Mouse (Mus musculus) retina, embryonic 14.5 days (tissue): ENCODE data around the gene Pfn1.

Source experiments
- DNase-seq: peaks from one replicate; pipeline ENCODE4 v3.0.0-alpha.2; 2015; ENCODE audit warnings: low spot score

The Pfn1 gene

DNA sequence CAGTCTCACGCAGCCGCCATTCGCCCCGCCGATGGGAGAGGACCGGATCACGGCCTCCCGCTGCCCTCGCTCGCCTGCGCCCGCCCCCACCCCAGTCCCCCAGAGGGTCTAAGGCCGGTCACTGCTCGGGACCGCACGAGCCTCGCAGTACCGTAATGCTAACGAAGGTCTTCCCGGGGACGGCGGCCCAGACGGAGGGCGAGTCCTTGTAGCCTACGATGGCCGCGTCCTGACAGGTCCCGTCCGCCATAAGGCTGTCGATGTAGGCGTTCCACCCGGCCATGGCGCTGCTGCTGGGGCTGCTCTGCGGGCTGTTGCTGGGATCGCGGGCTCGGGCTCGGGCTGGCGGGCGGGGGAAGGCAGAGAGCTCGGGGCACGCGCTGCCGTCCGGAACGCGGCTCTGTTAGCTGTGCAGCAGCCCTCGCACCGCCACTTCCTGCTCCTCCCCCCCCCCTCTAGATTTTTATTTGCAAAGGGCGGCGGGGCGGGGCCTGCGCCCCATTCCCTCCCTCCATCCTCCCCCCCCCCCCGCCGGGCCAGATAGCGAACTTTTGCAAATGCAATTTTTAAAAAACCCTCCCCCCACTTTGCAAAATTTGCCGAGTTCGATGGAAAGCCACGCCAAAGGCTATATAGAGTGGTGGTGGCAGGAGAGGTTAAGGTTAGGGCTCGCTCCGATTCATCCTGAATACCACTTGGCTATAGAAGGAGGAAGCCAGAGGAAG lies at the start of gene Pfn1:
Pfn1 (minus strand) TSS at position 447 of the 725 bp plus-strand sequence.
- DNase-seq, result peak; percentile 83

DNA sequence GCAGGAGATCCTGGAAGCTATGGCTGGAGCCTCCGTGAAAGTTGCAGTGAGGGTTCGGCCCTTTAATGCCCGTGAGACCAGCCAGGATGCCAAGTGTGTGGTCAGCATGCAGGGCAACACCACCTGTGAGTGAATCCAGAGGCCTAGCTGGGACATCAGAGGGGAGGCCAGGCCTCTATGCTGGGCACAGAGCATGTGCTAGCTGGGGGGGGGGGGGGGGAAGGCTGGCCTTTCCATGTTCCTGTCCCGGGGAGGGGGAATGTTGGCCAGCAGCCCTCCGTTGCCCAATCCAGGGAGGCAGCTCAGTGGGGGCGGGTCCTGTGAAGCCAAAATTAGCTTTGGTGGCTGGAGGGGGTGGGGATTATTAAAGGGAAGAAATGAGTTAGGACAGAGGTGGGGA lies 48.3 kb upstream of the Pfn1 start:
- DNase-seq, result no peak

DNA sequence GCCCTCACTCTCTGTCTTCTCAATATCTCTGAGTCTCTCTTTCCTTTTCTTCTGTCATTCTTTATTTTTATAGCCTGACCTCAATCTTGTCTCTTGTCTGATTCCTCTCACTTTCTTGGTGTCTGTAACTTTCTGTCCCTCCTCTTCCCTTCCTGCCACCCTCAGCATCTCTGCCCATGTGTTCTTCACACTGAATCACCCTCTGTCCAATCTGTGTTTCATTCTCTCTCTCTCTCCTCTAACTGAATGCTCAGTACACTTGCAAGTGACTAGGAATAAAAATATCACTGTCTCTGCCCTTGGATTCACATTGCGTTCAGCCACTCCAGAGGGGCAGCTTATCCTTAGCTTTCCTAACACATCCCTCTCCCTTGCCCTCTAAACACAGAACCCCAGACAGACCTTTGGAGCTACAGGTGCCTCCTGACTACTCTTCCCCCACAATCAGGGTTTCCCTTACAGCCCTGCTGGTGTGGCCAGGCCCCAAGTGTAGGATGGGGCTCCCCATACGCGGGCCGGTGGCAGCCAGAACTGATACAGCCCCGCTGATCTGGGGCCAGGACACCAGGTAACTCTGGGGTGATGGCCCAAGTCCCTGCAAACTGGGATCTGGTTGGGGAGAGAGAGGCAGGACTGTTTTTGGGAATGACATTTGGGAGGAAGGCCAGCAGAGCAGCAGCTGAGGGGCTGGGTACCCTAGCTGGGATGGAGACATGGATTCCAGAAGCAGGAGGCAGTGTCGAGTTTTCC lies 47.7 kb upstream of the Pfn1 start:
- DNase-seq, result no peak

GRCm38 (mm10) chr11:70701221-70701955 lies 46.9 kb upstream of the Pfn1 start:
- peak; percentile 2 for DNase-seq

- DNase-seq, result peak; percentile 59
Measured at GRCm38 (mm10) chr11:70700613-70701012, 46.2 kb upstream of the Pfn1 start.

DNA sequence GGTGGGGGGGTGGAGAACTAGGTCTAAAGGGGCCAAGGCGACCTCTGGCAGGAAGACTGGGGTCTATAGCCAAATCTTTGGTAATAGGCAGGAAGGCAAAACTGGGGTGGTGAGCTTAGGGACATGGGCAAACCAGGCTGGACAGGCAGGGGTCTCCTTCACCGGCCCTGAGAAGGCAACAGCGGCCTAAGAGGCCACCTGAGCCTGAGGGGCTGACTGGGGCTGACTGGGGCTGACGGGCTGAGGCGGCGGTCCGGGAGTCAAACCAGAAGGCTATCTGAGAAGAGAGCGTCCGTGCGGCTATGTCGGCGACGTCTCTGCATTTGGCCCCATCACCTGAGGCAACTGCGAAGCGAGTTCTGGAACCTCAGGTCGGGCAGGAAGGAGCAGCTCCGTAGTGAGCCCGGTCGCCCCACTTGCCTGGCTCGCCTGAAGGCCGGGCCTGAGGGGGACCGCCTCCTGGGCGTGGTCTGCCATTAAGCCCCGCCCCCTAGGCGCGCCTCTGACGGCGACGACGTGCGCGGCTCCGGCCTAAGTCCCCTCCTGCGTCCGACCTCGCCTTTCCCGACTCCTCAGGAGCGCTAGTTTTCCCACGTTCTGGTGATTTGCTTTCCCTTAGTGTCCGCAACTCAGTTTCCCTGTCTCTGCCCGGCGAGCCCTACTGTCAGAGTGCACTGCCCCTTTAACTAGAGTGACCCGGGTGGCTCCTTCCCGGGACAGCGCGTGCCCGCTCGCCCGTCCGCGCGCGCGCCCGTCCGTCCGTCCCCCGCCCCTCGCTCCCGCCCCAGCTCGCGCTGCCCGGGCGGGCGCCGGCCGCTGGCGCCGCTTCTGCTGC lies 45.5 kb upstream of the Pfn1 start, which contains the start of the genes Inca1 and Kif1c:
Inca1 (minus strand) TSS at position 434 of the 835 bp plus-strand sequence.
Kif1c (plus strand) TSS at position 827 of the 835 bp plus-strand sequence.
- peak; percentile 95 for DNase-seq

DNA sequence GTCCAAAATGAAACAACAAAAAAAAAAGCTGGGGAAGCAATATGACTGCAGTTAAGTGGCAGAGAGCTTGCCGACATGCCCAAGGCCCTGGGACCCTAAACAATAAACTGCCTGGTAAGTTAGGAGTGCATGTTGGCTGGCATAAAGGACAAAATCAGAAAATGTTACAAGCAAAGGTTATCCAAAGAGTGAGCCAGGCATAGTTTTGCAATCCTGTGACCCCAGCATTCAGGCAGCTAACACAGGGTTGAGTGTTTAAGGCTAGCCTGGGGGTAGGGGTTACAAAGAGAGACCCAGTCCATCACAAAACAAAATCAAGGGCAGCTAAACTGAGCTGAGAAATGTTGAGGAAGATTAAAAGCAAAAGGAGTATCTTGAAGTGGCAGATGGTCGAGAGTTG lies 44.6 kb upstream of the Pfn1 start:
- no peak for DNase-seq

DNA sequence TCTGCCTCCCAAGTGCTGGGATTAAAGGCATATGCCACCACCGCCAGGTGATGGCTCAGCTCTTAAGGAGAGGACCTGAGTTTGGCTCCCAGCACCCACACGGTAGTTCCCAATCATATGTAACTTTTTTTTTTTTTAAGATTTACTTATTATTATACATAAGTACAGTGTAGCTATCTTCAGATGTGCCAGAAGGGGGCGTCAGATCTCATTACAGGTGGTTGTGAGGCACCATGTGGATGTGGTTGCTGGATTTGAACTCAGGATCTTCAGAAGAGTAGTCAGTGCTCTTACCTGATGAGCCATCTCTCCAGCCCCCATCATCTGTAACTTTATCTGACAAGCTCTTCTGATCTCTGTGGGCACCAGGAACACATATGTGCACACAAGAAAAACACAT lies 42.9 kb upstream of the Pfn1 start:
- DNase-seq, result no peak

DNA sequence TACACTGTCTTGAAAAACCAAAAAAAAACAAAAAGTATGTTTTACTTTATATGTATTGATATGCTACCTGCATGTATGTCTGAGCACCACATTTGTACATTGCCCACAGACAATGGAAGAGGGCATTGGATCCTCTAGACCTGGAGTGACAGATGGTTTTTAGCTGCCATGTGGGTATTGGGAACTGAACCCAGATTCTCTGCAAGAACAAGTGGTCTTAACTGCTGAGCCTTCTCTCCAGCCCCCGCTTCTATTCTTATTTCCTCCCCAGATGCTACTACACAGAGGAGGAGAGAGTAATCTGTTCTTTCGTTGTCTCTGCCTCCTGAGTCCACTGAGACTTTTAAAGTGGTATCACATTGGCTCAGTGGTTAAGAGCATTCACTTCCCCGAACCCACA lies 39.1 kb upstream of the Pfn1 start:
- DNase-seq, result no peak

DNA sequence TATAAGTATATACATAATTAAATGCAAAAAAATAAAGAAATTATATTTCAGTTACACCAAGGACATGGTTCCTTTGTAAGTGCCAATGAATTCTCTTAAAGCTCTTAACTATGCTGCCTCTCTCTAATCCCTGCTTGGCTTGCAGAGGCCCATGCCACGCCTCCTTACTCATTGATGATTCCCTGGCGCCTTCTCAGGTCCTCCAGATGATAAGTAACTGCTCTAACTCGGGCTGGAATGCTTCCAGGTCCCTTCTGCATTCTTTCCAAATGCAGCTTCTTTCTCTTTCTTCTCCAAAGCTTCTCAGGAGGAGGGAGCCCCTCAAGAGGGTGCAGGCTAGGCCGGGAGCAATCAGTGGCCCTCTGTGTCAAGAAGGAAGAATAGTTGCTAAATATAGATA lies 35.1 kb upstream of the Pfn1 start:
- no peak for DNase-seq

DNA sequence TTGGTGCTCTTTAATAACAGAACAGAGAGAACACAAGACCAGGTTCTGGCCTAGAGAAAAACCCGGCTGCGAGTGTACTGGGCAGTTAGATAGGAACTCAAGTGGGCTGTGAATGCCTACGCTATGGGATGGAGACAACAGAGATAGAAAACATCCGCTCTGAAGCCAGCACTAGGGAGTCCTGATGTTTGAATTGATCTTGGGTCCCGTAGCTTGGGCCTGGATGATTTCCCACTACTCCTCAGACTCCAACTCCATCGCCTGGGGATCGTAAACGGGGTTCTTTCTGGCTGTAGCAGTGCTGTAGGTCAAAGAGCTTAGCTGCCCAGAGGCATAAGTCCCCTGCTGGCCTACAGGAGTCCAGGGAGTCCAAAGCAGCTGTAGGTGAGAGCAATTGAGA lies 33.9 kb upstream of the Pfn1 start:
- no peak for DNase-seq

GRCm38 (mm10) chr11:70687601-70688199 lies 33.3 kb upstream of the Pfn1 start, which contains the start of gene Camta2:
Gene Camta2 (minus strand): TSS chr11:70688105.
- peak; percentile 83 for DNase-seq

GRCm38 (mm10) chr11:70686901-70687566 lies 32.6 kb upstream of the Pfn1 start:
- peak; percentile 46 for DNase-seq

DNA sequence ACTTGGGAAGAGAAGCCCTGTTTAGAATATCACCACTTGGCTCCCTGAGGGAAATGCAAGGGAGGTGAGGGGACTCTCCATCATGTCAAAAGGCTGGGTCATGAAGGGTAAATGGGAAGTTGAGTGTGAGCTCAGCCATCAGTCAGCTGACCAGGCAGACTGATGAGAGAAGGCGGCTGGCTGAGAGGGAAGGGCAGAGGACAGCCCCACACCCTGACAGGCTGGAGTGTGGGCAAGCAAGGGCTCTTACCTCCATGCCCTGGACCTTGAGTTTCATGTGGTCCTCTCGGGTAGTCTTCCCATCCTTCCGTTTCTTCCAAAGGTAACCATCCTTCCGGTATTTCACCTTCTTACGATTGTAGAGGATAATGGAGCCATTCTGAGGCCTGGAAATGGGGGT lies 29.2 kb upstream of the Pfn1 start:
- DNase-seq, result no peak

DNA sequence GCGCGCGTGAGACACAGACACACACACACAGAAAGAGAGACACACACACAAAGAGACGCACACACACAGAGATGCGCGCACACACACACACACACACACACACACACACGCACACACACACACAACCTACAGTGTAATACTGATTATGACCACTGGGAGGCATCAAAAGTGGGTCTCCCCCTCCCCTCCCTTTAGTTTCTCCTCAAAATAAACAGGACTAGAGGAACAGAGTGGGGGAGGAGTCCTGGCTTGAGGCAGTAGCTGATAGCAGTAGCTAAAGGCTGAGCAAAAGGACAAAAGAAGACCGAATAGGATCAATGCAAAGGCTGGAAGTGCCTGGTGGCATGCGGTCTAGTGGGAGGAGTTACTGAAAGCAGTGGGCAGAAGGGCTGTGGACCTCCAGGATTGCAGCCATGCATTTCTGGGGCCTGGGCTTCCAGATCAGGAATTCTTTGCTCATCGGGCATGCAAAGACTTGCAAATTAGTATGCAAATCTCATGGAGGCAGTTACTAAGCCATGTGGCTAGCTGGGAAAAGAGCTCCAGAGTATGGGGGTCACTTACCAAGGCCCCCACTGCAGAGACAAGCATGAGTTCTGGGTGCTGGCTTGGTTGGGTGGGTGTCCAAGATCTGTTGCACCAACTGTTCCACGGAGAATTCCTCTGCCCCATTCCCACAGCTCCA lies 27.6 kb upstream of the Pfn1 start:
- peak; percentile 84 for DNase-seq

- DNase-seq, result no peak
Measured at GRCm38 (mm10) chr11:70681170-70681569, 26.7 kb upstream of the Pfn1 start.

- DNase-seq, result no peak
Measured at GRCm38 (mm10) chr11:70679894-70680293, 25.4 kb upstream of the Pfn1 start.

GRCm38 (mm10) chr11:70679361-70679760 lies 24.9 kb upstream of the Pfn1 start:
- DNase-seq, result no peak

GRCm38 (mm10) chr11:70678576-70678975 lies 24.1 kb upstream of the Pfn1 start:
- DNase-seq, result no peak

DNA sequence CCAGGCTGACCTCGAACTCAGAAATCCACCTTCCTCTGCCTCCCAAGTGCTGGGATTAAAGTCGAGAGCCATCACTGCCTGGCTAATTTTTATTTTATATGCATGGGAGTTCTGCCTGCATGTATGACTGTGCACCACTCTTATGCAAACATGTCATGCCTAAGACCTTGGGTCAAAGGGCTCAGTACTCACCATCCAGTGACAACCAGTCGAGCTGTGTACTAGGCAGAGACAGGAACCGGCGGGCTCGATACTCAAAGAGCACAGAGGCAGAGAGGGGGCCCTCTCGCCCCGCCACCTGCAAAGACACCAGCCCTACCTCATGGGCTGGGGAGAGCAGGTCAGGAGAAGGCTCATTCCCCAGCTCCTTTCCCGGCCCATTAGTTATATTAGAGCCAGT lies 23.6 kb upstream of the Pfn1 start:
- DNase-seq, result no peak
